In genomic region chr1:95450920-95451332, GRCm38 (mm10) we compare ENCODE assay signal across 12 mouse cellular contexts.
DNase-seq lines count a peak whose midpoint lies in the region; ATAC-seq and TF ChIP-seq lines count a peak whose summit lies in the region.
"Had no signal": no experiment of that assay in that cellular context is flagged by ENCODE, and none has a peak within 500 bp of the region (broad histone marks: within the 10 kb centered on the region; RNA-seq: fewer than 3 reads in every experiment).

No protein-coding gene starts in this region.

- peak; percentile 49 for DNase-seq in liver, adult 2 months (ENCODE audit: extremely low read depth, low read depth, low spot score)
- DNase-seq in MEL (ENCODE audit: low read depth, low spot score) = peak; percentile 82
- DNase-seq in left cerebral cortex, postnatal 36 days (ENCODE audit: low spot score in 2 of 2) = no peak
- no peak for DNase-seq in thymus, adult 2 months
- DNase-seq: cerebellum, postnatal 14 days; heart, postnatal 36 days; kidney, postnatal 14 days had no signal

- H3K27me3 ChIP-seq in liver, adult 2 months (ENCODE audit: control insufficient read depth, insufficient read depth, low read length) = no peaks in the 10 kb centered on the region
- H3K27me3 ChIP-seq in liver, embryonic 12.5 days (replicated peaks) = no peaks in the 10 kb centered on the region
- no peaks in the 10 kb centered on the region for H3K27me3 ChIP-seq in MEL (ENCODE audit: control insufficient read depth in 1 of 2, insufficient read depth in 2 of 2, low read length in 2 of 2)
- H3K27me3 ChIP-seq in thymus, adult 2 months (ENCODE audit: control insufficient read depth, insufficient read depth, low read length) = no peaks in the 10 kb centered on the region
- no peaks in the 10 kb centered on the region for H3K27me3 ChIP-seq in hindbrain, embryonic 16.5 days (replicated peaks; ENCODE audit: control insufficient read depth, insufficient read depth, low read length)
- H3K27me3 ChIP-seq: midbrain, embryonic 13.5 days had no signal

- no peaks in the 10 kb centered on the region for H3K4me1 ChIP-seq in liver, adult 2 months (ENCODE audit: control insufficient read depth, insufficient read depth, low read length)
- no peaks in the 10 kb centered on the region for H3K4me1 ChIP-seq in liver, embryonic 12.5 days
- H3K4me1 ChIP-seq in MEL (ENCODE audit: control insufficient read depth in 1 of 2, insufficient read depth in 2 of 2, low read length in 2 of 2) = peaks cover 2 to 13% of the 10 kb centered on the region in 2 experiments
- no peaks in the 10 kb centered on the region for H3K4me1 ChIP-seq in thymus, adult 2 months (replicated peaks; ENCODE audit: control insufficient read depth, insufficient read depth, low read length)
- H3K4me1 ChIP-seq in hindbrain, embryonic 16.5 days (ENCODE audit: control insufficient read depth, insufficient read depth, low read depth, low read length) = no peaks in the 10 kb centered on the region
- H3K4me1 ChIP-seq: midbrain, embryonic 13.5 days had no signal

- no peaks in the 10 kb centered on the region for H3K79me2 ChIP-seq in liver, adult 2 months (ENCODE audit: control insufficient read depth, insufficient read depth, low read length)
- H3K79me2 ChIP-seq in MEL (ENCODE audit: control insufficient read depth, insufficient read depth, low read length, poor library complexity) = no peaks in the 10 kb centered on the region

- TF ChIP-seq CTCF in liver, adult 2 months (IDR thresholded peaks at IDR 0.05; ENCODE audit: low read depth, low read length) = no peak
- TF ChIP-seq CTCF in MEL (IDR thresholded peaks at IDR 0.05 in 2 of 3, conservative IDR thresholded peaks at IDR 0.05 in 1 of 3; ENCODE audit: control insufficient read depth in 1 of 3, insufficient read depth in 1 of 3, low read depth in 2 of 3, low read length in 3 of 3, poor library complexity in 1 of 3, severe bottlenecking in 1 of 3) = no peak
- TF ChIP-seq CTCF in thymus, adult 2 months (IDR thresholded peaks at IDR 0.05; ENCODE audit: borderline replicate concordance, control insufficient read depth, extremely low read depth, insufficient read depth, low read length, poor library complexity) = no peak

- 69% methylated on average over 4 of the region's 4 CpGs for whole genome bisulfite sequencing in liver, adult 2 months
- 28% methylated on average over 4 of the region's 4 CpGs for WGBS in liver, embryonic 12.5 days (ENCODE audit: insufficient replicate concordance)
- 20% methylated on average over 4 of the region's 4 CpGs for WGBS in thymus, adult 2 months
- 89% methylated on average over 4 of the region's 4 CpGs for WGBS in hindbrain, embryonic 16.5 days

- no peak overlapping the region for H3K27ac ChIP-seq in liver, adult 2 months (replicated peaks; ENCODE audit: insufficient read depth, low read depth, low read length)
- no peak overlapping the region for H3K27ac ChIP-seq in liver, embryonic 12.5 days
- H3K27ac ChIP-seq in MEL (ENCODE audit: control insufficient read depth, low read depth, low read length) = peak overlapping the region; percentile 97
- H3K27ac ChIP-seq in thymus, adult 2 months (ENCODE audit: control insufficient read depth, insufficient read depth, low read length) = no peak overlapping the region
- no peak overlapping the region for H3K27ac ChIP-seq in hindbrain, embryonic 16.5 days (ENCODE audit: low read depth, low read length)
- H3K27ac ChIP-seq: midbrain, embryonic 13.5 days had no signal

- intact Hi-C loops in left cerebral cortex, postnatal 36 days (cut with DNase I) = loop anchor here (10.0 kb wide), 1 partner anchor 214 kb away; the partner anchor contains the start of gene St8sia4

- H3K36me3 ChIP-seq in liver, adult 2 months (ENCODE audit: control insufficient read depth, insufficient read depth, low read length) = no peaks in the 10 kb centered on the region
- no peaks in the 10 kb centered on the region for H3K36me3 ChIP-seq in liver, embryonic 12.5 days
- peaks cover 0 to 12% of the 10 kb centered on the region in 2 experiments; a peak in 2 of 4 replicates for H3K36me3 ChIP-seq in MEL (ENCODE audit: control insufficient read depth in 1 of 2, insufficient read depth in 2 of 2, low read length in 2 of 2)
- H3K36me3 ChIP-seq in thymus, adult 2 months (ENCODE audit: control insufficient read depth, insufficient read depth, low read length) = no peaks in the 10 kb centered on the region
- no peaks in the 10 kb centered on the region for H3K36me3 ChIP-seq in hindbrain, embryonic 16.5 days (ENCODE audit: control insufficient read depth, insufficient read depth, low read length)
- H3K36me3 ChIP-seq: midbrain, embryonic 13.5 days had no signal

- no peak; the same call in none of the 2 replicates for TF ChIP-seq RAD21 in MEL (IDR thresholded peaks at IDR 0.05; ENCODE audit: low read depth, low read length)

- no peaks in the 10 kb centered on the region for H3K9me3 ChIP-seq in liver, embryonic 12.5 days (replicated peaks)
- H3K9me3 ChIP-seq in MEL (replicated peaks; ENCODE audit: insufficient read depth, low read length) = no peaks in the 10 kb centered on the region
- H3K9me3 ChIP-seq in hindbrain, embryonic 16.5 days (ENCODE audit: control insufficient read depth, low read length) = no peaks in the 10 kb centered on the region
- H3K9me3 ChIP-seq: midbrain, embryonic 13.5 days had no signal

- H3K4me2 ChIP-seq in liver, embryonic 12.5 days = no peak overlapping the region
- H3K4me2 ChIP-seq in hindbrain, embryonic 16.5 days (ENCODE audit: low read length) = no peak overlapping the region
- H3K4me2 ChIP-seq: midbrain, embryonic 13.5 days had no signal

- no peak for TF ChIP-seq POLR2A in liver, adult 2 months (IDR thresholded peaks at IDR 0.05; ENCODE audit: extremely low read depth, insufficient read depth, low read length)
- TF ChIP-seq POLR2A in MEL (IDR thresholded peaks at IDR 0.05; ENCODE audit: control insufficient read depth in 1 of 2, insufficient read depth in 1 of 2, low read depth in 1 of 2, low read length in 2 of 2, poor library complexity in 1 of 2) = no peak
- TF ChIP-seq POLR2A in thymus, adult 2 months (IDR thresholded peaks at IDR 0.05; ENCODE audit: control insufficient read depth, extremely low read depth, insufficient read depth, low read length, poor library complexity) = no peak

- H3K4me3 ChIP-seq in liver, adult 2 months (ENCODE audit: insufficient read depth, low read depth, low read length) = no peak overlapping the region
- H3K4me3 ChIP-seq in liver, embryonic 12.5 days = no peak overlapping the region
- H3K4me3 ChIP-seq in MEL (ENCODE audit: control insufficient read depth in 1 of 2, insufficient read depth in 1 of 2, low read depth in 2 of 2, low read length in 2 of 2) = no peak overlapping the region
- H3K4me3 ChIP-seq in thymus, adult 2 months (ENCODE audit: control insufficient read depth, insufficient read depth, low read length) = no peak overlapping the region
- no peak overlapping the region for H3K4me3 ChIP-seq in hindbrain, embryonic 16.5 days (ENCODE audit: low read length)
- H3K4me3 ChIP-seq: midbrain, embryonic 13.5 days had no signal

- no peak for ATAC-seq in liver, embryonic 12.5 days
- peak; percentile 92 for ATAC-seq in common myeloid progenitor, adult 5-6 weeks (replicated peaks; ENCODE audit: low read depth, poor library complexity, severe bottlenecking)
- ATAC-seq in megakaryocyte-erythroid progenitor cell, adult 5-6 weeks (replicated peaks; ENCODE audit: low FRiP score, low TSS enrichment, poor library complexity, severe bottlenecking) = 0 out of 2 replicates have a peak, but pooled peaks have one; percentile 41
- ATAC-seq in hindbrain, embryonic 16.5 days = no peak
- ATAC-seq: midbrain, embryonic 13.5 days had no signal

- TF ChIP-seq EP300 in MEL (IDR thresholded peaks at IDR 0.05; ENCODE audit: low read depth in 1 of 2, low read length in 2 of 2) = peak; percentile 82 to 90

- H3K9ac ChIP-seq in liver, adult 2 months (ENCODE audit: low read depth, low read length) = no peak overlapping the region
- H3K9ac ChIP-seq in liver, embryonic 12.5 days = no peak overlapping the region
- peak overlapping the region; percentile 48 for H3K9ac ChIP-seq in MEL (ENCODE audit: control insufficient read depth, low read depth, low read length, poor library complexity, severe bottlenecking)
- H3K9ac ChIP-seq in hindbrain, embryonic 16.5 days (ENCODE audit: low read depth, low read length) = no peak overlapping the region
- H3K9ac ChIP-seq: midbrain, embryonic 13.5 days had no signal

TF ChIP-seq in MEL, 35 proteins besides CTCF, POLR2A, EP300 and RAD21:
- peak; percentile 52; the same call in 1 of the 2 replicates for TF ChIP-seq SIN3A (IDR thresholded peaks at IDR 0.05; ENCODE audit: low read length)
- TF ChIP-seq RCOR1 (IDR thresholded peaks at IDR 0.05; ENCODE audit: low read depth, low read length) = peak; percentile 43; the same call in 1 of the 2 replicates
- TF ChIP-seq MYC (IDR thresholded peaks at IDR 0.05; ENCODE audit: low read depth, low read length) = peak; percentile 50; the same call in 1 of the 2 replicates
- peak; percentile 60; the same call in 1 of the 2 replicates for TF ChIP-seq TCF12 (IDR thresholded peaks at IDR 0.05; ENCODE audit: low read depth, low read length)
- TF ChIP-seq HCFC1 (IDR thresholded peaks at IDR 0.05; ENCODE audit: low read depth, low read length) = 0 out of 2 replicates have a peak, but pooled peaks have one; percentile 49
- no peak for TF ChIP-seq MAX (IDR thresholded peaks at IDR 0.05; ENCODE audit: low read length)
- TF ChIP-seq MYB (IDR thresholded peaks at IDR 0.05; ENCODE audit: low read depth, low read length) = peak; percentile 39; the same call in 1 of the 2 replicates
- TF ChIP-seq NELFE (IDR thresholded peaks at IDR 0.05; ENCODE audit: low read depth, low read length) = peak; percentile 28; the same call in 1 of the 2 replicates
- TF ChIP-seq ETS1 (IDR thresholded peaks at IDR 0.05; ENCODE audit: low read depth, low read length) = peak; percentile 61
- peak; percentile 12; the same call in 1 of the 2 replicates for TF ChIP-seq SMC3 (IDR thresholded peaks at IDR 0.05; ENCODE audit: low read depth, low read length)
- TF ChIP-seq GATA1 (IDR thresholded peaks at IDR 0.05; ENCODE audit: low read depth, low read length) = peak; percentile 54
- no peak; the same call in 1 of the 2 replicates for TF ChIP-seq KAT2A (conservative IDR thresholded peaks at IDR 0.05; ENCODE audit: low read depth, low read length)
- TF ChIP-seq MXI1 (IDR thresholded peaks at IDR 0.05; ENCODE audit: low read depth, low read length) = peak; percentile 43; the same call in 1 of the 2 replicates
- no peak for TF ChIP-seq CHD2 (IDR thresholded peaks at IDR 0.05; ENCODE audit: low read length)
- no peak for TF ChIP-seq JUND (IDR thresholded peaks at IDR 0.05; ENCODE audit: low read depth, low read length)
- no peak; the same call in 1 of the 2 replicates for TF ChIP-seq ZC3H11A (IDR thresholded peaks at IDR 0.05; ENCODE audit: low read depth, low read length)
- TF ChIP-seq ELF1 (IDR thresholded peaks at IDR 0.05; ENCODE audit: low read depth, low read length) = peak; percentile 79; the same call in 1 of the 2 replicates
- no peak for TF ChIP-seq ZNF384 (IDR thresholded peaks at IDR 0.05; ENCODE audit: low read depth, low read length)

Comparison
In these comparisons a context has a peak if more than half of its experiments do, and no peak if none do; other contexts are left out.
1. DNase-seq: peak in liver, adult 2 months (single experiment) and MEL (single experiment); none in left cerebral cortex, postnatal 36 days (0 of 2) and thymus, adult 2 months (single experiment).
2. ATAC-seq: peak in common myeloid progenitor, adult 5-6 weeks (single experiment) and megakaryocyte-erythroid progenitor cell, adult 5-6 weeks (single experiment); none in liver, embryonic 12.5 days (single experiment) and hindbrain, embryonic 16.5 days (single experiment).